Mouse (Mus musculus): ENCODE results near the gene Ttc28.

DNA sequence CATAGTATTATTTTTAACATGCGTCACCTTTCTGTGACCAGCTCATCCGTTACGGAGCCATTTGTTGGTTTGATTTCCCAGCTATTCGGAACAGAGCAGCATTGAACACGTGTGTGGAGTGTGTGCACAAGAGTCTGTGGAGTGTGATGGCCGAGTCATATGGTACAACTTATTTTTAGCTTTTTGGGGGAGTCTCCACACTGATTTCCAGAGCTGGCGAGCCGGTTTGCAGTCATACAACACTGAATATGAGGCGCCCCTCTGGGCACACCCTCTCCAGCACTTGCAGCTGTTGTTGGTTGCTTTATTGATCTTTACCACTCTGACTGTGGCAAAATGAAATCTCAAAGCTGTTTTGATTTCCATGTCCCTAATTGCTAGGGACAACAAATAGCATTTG lies 197.7 kb downstream of the Ttc28 start:
- TF ChIP-seq CTCF (IDR thresholded peaks at IDR 0.05; ENCODE audit: control insufficient read depth, insufficient read depth, insufficient read length) (no peak), FOSL1 (IDR thresholded peaks at IDR 0.05; ENCODE audit: insufficient read depth, low read length, poor library complexity, severe bottlenecking) (no peak), MYOG (IDR thresholded peaks at IDR 0.05; ENCODE audit: control insufficient read depth, extremely low read depth, insufficient read length) (no peak)
